Mouse (Mus musculus) CH12.LX (cell line): Measurements from ENCODE around the gene Siglecf.

Experiments used
- CTCF ChIP-seq, 2 experiments: IDR thresholded peaks in 1 of 2; conservative IDR thresholded peaks in 1 of 2; 2 replicates each; pipeline ENCODE4 v1.5.1; 2011 to 2012; ENCODE audit warnings: low read depth in 2 of 2, low read length in 2 of 2, improper control_type of control experiment in 1 of 2, inconsistent platforms in 1 of 2, mild to moderate bottlenecking in 1 of 2, moderate library complexity in 1 of 2
- RAD21 ChIP-seq: IDR thresholded peaks from 2 replicates; pipeline ENCODE4 v1.6.1; 2011; ENCODE audit warnings: low read depth, mild to moderate bottlenecking, low read length, improper control_type of control experiment, moderate library complexity
- SMC3 ChIP-seq: IDR thresholded peaks from 2 replicates; pipeline ENCODE4 v1.6.1; 2011; ENCODE audit warnings: low read depth, low read length, improper control_type of control experiment
- UBTF ChIP-seq: IDR thresholded peaks from 2 replicates; pipeline ENCODE4 v1.6.1; 2012; ENCODE audit warnings: low read depth, mild to moderate bottlenecking, inconsistent platforms, low read length, improper control_type of control experiment, moderate library complexity
- ZNF384 ChIP-seq: IDR thresholded peaks from 2 replicates; pipeline ENCODE4 v1.6.1; 2012; ENCODE audit warnings: low read depth, low read length, improper control_type of control experiment, inconsistent platforms

GRCm38 (mm10) chr7:43346148-43346547, 5.0 kb upstream of the Siglecf start:
- TF ChIP-seq CTCF (conservative IDR thresholded peaks at IDR 0.05 in 1 of 2, IDR thresholded peaks at IDR 0.05 in 1 of 2; ENCODE audit: low read depth in 2 of 2, low read length in 2 of 2) (no peak), ZNF384 (no peak), UBTF (no peak), SMC3 (no peak), RAD21 (no peak)
